ENCODE assay signal across 8 mouse cellular contexts in the genomic region with DNA sequence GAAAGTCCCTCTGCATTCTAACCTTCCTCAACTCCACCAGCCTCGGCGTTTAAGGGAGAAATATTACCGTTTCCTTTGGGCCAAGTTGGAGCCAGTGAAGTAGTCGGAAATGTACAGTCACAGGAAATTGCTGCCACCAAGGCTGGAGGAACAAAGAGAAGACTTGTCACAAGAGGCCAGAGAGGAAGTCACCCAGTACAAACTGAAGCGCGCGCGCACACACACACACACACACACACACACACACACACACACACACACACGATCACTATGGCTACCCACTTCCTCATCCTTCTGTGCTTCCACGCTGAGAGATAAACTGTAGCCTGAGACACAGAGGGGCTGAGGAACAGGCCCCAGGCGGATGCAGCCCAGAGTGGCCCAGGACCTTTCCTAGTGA. TPM values are rescaled to one million over a fixed set of nuclear protein-coding genes. Genes with fewer than 3 reads are reported as not detected.
DNase-seq lines count a peak whose midpoint lies in the region; ATAC-seq lines count a peak whose summit lies in the region.
"Had no signal": no experiment of that assay in that cellular context is flagged by ENCODE, and none has a peak within 500 bp of the region (broad histone marks: within the 10 kb centered on the region; RNA-seq: fewer than 3 reads in every experiment).

No protein-coding gene starts in this region.

- 28% methylated on average over 11 of the region's 11 CpGs for WGBS in embryonic facial prominence, embryonic 12.5 days
- WGBS in kidney, embryonic 15.5 days: 48% methylated on average over 11 of the region's 11 CpGs

- no peaks in the 10 kb centered on the region for H3K9me3 ChIP-seq in embryonic facial prominence, embryonic 12.5 days
- H3K9me3 ChIP-seq in kidney, embryonic 15.5 days (replicated peaks): no peaks in the 10 kb centered on the region

- H3K27me3 ChIP-seq in embryonic facial prominence, embryonic 12.5 days: no peaks in the 10 kb centered on the region
- H3K27me3 ChIP-seq in kidney, embryonic 15.5 days: no peaks in the 10 kb centered on the region

- 0 out of 2 replicates have a peak overlapping the region, but pooled peaks have one; percentile 0 for H3K27ac ChIP-seq in embryonic facial prominence, embryonic 12.5 days
- peak overlapping the region; percentile 66 for H3K27ac ChIP-seq in kidney, embryonic 15.5 days

- H3K4me2 ChIP-seq in embryonic facial prominence, embryonic 12.5 days (replicated peaks): no peak overlapping the region
- no peak overlapping the region for H3K4me2 ChIP-seq in kidney, embryonic 15.5 days

- DNase-seq in right cerebral cortex, postnatal 14 days: peak; percentile 17
- no peak for DNase-seq in right cerebral cortex, postnatal 36 days (ENCODE audit: low spot score in 2 of 2)
- peak; percentile 70 to 74 for DNase-seq in lung, postnatal 4 days
- DNase-seq in thymus, postnatal 10 days (ENCODE audit: low spot score in 2 of 2): peak; percentile 63 to 72
- DNase-seq in cerebellum, adult 8-10 months: no peak

- no peaks in the 10 kb centered on the region for H3K4me1 ChIP-seq in embryonic facial prominence, embryonic 12.5 days
- H3K4me1 ChIP-seq in kidney, embryonic 15.5 days: 0 out of 2 replicates have a peak, but pooled peaks cover 2% of the 10 kb centered on the region

- no peak for ATAC-seq in embryonic facial prominence, embryonic 12.5 days (ENCODE audit: insufficient number of reproducible peaks, insufficient read depth, low FRiP score, low TSS enrichment)
- ATAC-seq in kidney, embryonic 15.5 days (replicated peaks; ENCODE audit: low FRiP score): 0 out of 2 replicates have a peak, but pooled peaks have one; percentile 46

- no peak overlapping the region for H3K9ac ChIP-seq in embryonic facial prominence, embryonic 12.5 days
- H3K9ac ChIP-seq in kidney, embryonic 15.5 days: 0 out of 2 replicates have a peak overlapping the region, but pooled peaks have one; percentile 21

- H3K4me3 ChIP-seq in embryonic facial prominence, embryonic 12.5 days: no peak overlapping the region
- H3K4me3 ChIP-seq in kidney, embryonic 15.5 days (replicated peaks): no peak overlapping the region
- H3K4me3 ChIP-seq: erythroblast, embryonic 14.5 days had no signal

- no peaks in the 10 kb centered on the region for H3K36me3 ChIP-seq in embryonic facial prominence, embryonic 12.5 days
- H3K36me3 ChIP-seq in kidney, embryonic 15.5 days: no peaks in the 10 kb centered on the region

RNA-seq across cellular contexts. Expression of a gene that starts 19.2 kb away (rescaled TPM):
- polyA plus RNA-seq in embryonic facial prominence, embryonic 12.5 days (2016; fragmentation: Nextera tagmentation; extraction: Ambion mirVana): 16.7 and 18.7 TPM in 2 replicates
- polyA plus RNA-seq in kidney, embryonic 15.5 days (2015; fragmentation: Nextera tagmentation; extraction: Ambion mirVana): 33.8 and 37.9 TPM in 2 replicates

RNA-seq across cellular contexts. Expression of a gene that starts 25.3 kb away (rescaled TPM):
- 0.70 and 0.98 TPM in 2 replicates for polyA plus RNA-seq in embryonic facial prominence, embryonic 12.5 days (2016; fragmentation: Nextera tagmentation; extraction: Ambion mirVana)
- 0.64 and 1.5 TPM in 2 replicates for polyA plus RNA-seq in kidney, embryonic 15.5 days (2015; fragmentation: Nextera tagmentation; extraction: Ambion mirVana)
- polyA plus RNA-seq: erythroblast, embryonic 14.5 days had no signal

RNA-seq across cellular contexts. Expression of a gene that starts 27.2 kb away (rescaled TPM):
- polyA plus RNA-seq in embryonic facial prominence, embryonic 12.5 days (2016; fragmentation: Nextera tagmentation; extraction: Ambion mirVana): 2.1 and 2.9 TPM in 2 replicates
- 1.3 and 2.0 TPM in 2 replicates for polyA plus RNA-seq in kidney, embryonic 15.5 days (2015; fragmentation: Nextera tagmentation; extraction: Ambion mirVana)

RNA-seq across cellular contexts. Expression of a gene that starts 31.8 kb away (rescaled TPM):
- 8.3 and 8.6 TPM in 2 replicates for polyA plus RNA-seq in embryonic facial prominence, embryonic 12.5 days (2016; fragmentation: Nextera tagmentation; extraction: Ambion mirVana)
- polyA plus RNA-seq in kidney, embryonic 15.5 days (2015; fragmentation: Nextera tagmentation; extraction: Ambion mirVana): 6.5 and 7.2 TPM in 2 replicates

RNA-seq across cellular contexts. Expression of a gene that starts 51.0 kb away (rescaled TPM):
- 66.5 and 74.7 TPM in 2 replicates for polyA plus RNA-seq in embryonic facial prominence, embryonic 12.5 days (2016; fragmentation: Nextera tagmentation; extraction: Ambion mirVana)
- 24.1 and 28.6 TPM in 2 replicates for polyA plus RNA-seq in kidney, embryonic 15.5 days (2015; fragmentation: Nextera tagmentation; extraction: Ambion mirVana)

Comparison
In these comparisons a context has a peak if more than half of its experiments do, and no peak if none do; other contexts are left out.
1. DNase-seq: peak in right cerebral cortex, postnatal 14 days (single experiment), lung, postnatal 4 days (2 of 2) and thymus, postnatal 10 days (2 of 2); none in right cerebral cortex, postnatal 36 days (0 of 2) and cerebellum, adult 8-10 months (single experiment).